Mouse (Mus musculus) inflammation-experienced regulatory T-cells, adult 6 months (primary cell): Measurements from ENCODE around the gene Bloc1s4. TPM values are rescaled to one million over a fixed set of nuclear protein-coding genes. Genes with fewer than 3 reads are reported as not detected.

Experiments used
- ATAC-seq: one replicate; pipeline ENCODE4 v1.8.0; 2017
- polyA plus RNA-seq, 3 experiments: library from polyadenylated mRNA; unstranded; fragments of 100-300 nt; shearing (Covaris generic); gene quantifications; one replicate each; pipeline ENCODE4 v1.2.1; 2017

Bloc1s4 gene
- 1 to 10 TPM; 1.0 to 1.9 (median 1.1) TPM for polyA plus RNA-seq

DNA sequence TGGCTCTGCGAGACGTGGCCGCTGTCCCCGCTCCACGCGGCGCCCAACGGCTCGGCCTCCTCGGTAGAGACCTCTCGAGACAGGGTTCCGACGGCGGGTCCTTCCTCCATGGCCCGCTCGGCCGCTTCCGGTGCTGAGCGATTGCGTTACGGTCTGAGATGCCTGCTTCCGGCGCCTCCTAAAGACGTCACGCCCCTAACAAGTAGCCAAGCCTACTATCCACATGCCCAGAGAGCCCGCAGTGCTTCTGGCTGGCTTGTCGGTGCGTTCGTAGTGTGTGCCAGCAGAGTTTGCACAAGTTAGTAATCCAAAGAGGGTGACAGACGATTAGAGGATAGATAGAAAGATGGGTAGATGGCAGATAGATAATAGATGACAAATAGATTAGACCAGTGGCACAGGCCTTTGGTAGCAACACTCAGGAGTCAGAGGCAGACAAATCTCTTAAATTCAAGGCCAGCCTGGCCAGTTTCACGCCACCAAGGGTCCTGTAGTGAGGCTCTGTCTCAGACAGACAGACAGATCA is at the start of gene Bloc1s4:
Gene Bloc1s4 (minus strand): TSS at position 115 of the 526 bp plus-strand sequence.
- ATAC-seq, result peak; percentile 96

DNA sequence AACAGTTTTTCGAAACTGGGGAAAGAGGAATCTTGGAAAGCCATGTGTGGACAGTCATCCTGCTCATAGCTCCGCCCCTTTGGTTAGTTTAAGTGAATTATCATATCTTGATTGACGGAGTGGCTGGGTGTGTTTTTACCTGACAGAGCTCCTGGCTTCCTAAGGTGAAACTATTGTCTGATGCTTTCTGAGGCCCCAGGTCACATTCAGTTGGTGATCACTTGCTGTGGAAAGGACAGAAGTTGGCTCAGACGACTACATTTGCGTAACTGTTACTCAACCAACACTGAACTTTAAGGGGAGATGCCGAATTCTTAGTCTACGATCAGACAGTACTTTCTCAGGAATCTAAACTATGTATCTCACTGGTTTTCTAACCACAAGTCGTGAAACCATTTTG is 48.8 kb upstream of the Bloc1s4 start:
- no peak for ATAC-seq

DNA sequence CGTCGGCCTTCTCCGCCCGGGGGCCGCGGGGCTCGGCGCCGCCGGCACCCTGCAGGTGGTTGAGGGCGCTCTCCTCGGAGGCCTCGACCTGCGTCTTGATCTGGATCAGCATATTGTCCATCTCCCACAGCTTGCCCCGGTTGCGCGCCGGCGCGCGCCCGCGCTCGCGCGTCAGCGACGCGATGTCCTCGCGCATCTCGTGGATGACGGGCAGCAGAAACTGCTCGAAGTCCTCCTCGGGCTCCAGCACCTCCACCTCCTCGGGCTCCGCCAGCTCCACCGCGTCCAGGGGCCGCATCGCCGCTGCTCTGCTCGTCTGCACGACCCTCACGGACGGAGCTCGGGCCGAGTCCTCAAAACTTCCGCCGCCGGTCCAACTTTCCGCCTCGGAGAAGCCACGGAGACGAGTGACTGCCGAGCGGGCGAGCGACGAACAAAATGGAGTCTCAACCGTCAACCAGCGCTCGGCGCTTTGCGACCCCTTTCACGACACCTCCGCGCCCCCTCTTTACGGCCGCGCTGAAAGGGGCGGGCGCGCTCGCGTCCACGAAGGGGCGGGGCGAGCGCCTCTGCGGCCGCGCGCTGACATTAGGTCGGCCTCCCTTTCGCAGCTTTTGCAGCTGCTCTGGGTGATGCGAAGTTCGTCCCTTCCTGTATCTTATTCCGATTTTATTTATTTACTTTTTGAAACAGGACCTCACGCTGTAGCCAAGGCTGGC is 48.0 kb upstream of the Bloc1s4 start, which contains the start of gene Mrfap1:
Gene Mrfap1 (minus strand): TSS at position 477 of the 719 bp plus-strand sequence.
- ATAC-seq, result peak; percentile 82

DNA sequence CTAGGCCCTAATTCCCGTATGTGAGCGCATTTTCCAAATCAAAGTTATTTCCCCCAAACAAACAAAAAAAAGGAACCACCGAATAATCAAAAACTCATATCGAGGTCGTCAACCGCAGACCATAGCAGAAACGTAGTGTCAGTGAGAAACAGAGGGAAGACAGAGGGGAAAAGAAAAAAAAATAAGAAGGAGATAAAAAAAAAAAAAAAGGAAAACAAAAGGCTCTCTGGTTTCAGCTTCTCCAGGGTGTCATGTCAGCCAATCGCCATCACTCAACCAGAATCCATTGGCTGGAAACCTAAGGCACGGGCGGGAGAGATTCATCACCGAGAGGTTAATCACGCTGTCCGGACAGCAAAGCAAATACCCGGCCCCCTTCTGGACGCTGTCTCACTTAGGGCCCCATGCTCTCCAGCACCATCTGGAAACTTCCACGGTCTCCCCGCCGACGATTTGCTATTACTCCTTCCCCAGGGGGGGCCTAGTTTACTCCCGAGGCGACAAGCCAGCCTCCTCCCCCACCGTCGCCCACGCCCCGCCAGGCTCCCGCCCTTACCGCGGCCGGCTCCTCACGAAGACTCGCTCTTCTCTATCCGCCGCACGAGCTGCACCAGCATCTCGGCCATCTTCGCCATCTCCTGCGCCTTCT is 47.3 kb upstream of the Bloc1s4 start:
- peak; percentile 24 for ATAC-seq

DNA sequence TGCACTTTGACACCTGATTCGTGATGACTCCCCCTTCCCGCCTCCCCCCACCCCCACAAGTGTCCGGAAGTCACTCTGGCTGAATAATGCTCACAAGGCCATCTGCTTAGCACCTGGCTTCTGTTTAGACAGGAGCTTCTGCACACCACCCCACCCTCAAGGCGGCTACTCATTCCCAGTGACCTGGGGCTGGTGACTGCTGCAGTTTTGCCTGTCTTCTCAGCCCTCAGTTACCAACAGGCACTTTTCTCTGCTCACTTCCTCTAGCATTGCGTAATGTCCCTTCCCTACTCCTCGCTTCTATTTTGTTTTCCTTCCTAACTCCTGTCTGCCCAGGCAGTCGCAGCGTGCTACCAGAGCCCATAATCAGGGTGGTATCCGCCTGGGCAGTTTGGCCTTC is 43.4 kb upstream of the Bloc1s4 start:
- ATAC-seq, result no peak

DNA sequence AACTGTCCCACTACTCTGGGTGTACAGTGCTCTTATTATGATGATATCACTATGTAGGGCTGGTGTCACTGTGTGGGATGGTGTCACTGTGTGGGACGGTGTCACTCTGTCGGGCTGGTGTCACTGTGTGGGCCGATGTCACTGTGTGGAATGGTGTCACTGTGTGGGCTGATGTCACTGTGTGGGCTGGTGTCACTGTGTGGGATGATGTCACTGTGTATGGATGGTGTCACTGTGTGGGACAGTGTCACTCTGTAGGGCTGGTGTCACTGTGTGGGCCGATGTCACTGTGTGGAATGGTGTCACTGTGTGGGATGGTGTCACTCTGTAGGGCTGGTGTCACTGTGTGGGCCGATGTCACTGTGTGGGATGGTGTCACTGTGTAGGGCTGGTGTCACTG is 37.6 kb upstream of the Bloc1s4 start:
- no peak for ATAC-seq

DNA sequence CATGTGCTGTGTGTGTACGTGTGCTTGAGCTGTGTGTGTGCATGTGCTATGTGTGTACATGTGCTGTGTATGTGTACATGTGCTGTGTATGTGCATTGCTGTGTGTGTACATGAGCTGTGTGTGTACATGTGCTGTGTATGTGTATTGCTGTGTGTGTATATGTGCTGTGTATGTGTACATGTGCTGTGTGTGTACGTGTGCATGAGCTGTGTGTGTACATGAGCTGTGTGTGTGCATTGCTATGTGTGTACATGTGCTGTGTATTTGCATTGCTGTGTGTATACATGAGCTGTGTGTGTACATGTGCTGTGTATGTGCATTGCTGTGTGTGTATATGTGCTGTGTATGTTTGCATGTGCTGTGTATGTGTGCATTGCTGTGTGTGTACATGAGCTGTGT is 31.1 kb upstream of the Bloc1s4 start:
- no peak for ATAC-seq

DNA sequence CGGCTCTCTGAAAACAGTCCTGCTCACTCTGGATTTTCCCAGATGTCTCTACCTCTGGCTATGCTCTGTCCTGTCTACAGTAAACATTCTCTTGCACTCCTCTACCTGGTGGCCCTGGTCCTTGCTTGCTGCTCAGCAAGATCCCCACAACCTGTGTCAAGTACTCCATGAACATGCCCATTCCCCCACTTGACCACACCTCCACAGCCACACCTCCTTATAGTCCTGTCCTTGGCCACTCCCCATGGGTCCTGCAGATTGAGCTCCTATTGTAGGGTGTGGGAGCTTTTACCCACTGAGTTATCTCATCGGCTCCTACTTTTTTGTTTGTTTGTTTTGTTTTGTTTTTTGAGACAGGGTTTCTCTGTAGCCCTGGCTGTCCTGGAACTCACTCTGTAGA is 30.5 kb upstream of the Bloc1s4 start:
- ATAC-seq, result no peak

DNA sequence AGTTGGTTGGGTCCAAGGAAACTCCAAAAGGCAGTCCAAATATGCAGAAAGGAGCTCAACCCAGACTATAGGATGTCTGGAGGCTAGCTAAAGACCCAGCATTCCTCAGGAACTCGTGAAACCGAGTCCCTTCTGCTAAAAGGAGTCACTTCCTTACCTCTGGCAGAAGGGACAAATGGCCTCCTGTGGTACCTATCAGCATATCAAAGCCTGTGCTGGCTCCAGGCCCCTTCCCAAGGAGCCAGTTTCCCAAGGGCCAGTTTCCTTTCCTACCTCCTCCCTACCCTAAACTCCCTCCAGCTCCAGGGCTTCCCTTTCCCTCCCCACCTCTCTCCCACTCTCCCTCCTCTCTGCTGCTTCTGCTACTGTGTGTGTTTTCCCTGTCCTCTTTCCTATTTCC is 28.7 kb upstream of the Bloc1s4 start:
- no peak for ATAC-seq

DNA sequence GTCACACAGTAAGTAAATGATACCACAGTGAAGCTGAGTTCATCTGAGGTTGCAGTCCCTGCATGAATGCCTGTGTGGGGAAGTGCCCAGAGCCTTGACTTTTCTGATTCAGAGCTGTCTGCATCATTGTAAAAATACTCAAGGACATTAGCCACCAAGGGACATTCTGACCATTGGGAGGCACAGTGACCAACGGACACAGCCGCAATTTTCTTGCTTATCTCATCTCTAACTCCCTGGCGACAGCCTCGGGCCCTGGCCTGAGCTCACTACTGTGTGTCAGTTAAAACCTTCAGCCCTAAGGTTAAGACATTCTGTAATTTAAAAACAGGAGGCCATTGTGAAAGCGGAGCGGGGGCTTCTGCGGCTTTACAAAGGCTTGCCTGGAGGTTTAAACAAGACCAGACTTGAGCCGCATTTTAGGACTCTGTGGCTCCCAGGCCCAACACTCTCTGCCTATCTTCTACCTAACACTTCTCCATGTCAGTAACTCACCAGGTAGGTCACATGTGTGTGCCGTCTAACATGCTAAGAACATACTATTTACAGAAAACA is 27.6 kb upstream of the Bloc1s4 start:
- no peak for ATAC-seq

DNA sequence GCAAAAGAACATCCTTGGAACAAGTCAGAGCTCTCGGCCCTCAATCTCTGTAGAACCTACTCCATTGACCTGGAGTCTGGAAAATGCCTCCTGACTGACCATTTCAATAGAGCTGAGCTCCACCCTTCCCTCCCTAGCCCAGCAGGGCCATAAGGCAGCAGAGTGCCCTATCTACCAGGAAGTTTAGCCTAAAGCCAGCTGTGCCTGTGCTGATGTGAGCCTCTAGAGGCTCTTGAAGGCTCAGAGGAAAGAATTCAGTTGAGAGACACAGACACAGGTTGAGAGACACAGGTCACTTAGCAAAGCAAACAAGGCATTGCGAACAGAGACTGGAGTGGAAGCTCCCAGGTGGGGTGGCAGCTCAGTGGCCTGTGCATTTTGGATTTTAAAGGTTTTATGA is 26.9 kb upstream of the Bloc1s4 start:
- ATAC-seq, result no peak

DNA sequence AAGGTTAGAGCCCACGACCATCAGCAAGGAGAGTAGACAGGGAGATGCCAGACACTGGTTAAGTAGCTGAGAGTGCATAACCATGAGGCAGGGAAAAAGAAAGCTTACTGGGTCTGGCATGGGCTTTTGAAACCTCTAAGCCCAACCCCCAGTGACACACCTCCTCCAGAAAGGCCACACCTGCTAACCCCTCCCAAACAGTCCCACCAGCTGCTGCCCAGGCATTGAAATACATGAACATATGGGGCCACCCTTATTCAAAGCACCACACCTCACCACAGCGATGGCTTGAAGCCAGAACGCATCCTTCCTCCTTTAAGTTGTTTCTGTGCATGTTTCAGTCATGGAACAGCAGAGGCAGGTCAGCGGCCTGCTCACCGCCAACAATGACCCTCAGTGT is 24.1 kb upstream of the Bloc1s4 start:
- ATAC-seq, result no peak

DNA sequence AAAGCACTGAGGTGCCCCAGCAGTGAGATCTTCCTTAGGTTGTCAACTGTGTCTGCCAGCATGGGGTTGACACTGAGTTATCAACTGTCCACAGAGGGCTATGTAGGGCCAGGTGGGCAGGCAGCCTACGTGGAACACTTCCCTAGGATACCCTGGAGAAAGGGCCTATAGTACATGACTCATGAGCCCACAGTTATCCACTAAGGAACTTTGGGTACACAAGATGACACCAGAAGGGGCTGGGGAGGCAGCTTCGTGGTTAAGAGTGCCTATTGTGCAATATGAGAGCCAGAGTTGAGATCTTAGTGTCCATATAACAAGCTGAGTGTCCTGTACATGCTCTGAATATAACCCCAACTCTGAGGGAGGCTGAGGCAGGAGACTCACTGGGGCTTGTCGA is 21.2 kb upstream of the Bloc1s4 start:
- ATAC-seq, result no peak

DNA sequence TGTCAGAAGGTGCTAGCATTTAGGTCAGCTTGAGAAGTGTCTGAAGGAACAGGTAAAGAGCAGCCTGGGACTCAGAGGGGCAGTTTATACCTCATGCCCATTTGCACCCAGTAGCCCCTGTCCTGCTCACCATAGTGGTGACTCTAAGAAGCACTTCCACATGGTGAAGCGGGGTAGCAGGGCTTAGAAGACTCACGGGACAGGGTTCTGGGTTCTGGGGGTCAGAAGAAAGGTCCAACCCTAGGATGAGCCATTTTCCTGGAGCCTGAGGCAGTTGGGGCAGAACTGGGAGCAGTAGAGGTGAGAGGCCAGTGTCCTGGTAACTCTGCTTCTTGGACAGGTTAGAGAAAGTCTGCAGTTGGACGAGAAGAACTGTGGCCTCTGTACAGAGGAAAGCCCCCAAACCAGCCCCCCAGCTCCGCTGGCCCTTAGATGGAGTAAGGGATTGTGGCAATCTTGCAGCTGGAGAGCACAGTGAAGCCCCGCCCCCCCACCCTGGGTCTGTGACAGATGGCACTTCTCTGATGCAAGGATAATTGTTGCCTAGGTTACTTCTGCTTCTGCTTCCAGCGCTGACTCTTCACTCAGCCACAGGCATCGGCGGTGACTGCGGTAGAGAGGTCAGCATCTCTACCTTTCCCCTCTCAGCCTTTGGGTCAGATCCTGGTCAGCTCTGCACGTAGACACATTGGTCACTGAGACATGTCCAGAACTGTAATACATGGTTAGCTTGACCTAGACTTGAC is 18.7 kb upstream of the Bloc1s4 start:
- ATAC-seq, result no peak

DNA sequence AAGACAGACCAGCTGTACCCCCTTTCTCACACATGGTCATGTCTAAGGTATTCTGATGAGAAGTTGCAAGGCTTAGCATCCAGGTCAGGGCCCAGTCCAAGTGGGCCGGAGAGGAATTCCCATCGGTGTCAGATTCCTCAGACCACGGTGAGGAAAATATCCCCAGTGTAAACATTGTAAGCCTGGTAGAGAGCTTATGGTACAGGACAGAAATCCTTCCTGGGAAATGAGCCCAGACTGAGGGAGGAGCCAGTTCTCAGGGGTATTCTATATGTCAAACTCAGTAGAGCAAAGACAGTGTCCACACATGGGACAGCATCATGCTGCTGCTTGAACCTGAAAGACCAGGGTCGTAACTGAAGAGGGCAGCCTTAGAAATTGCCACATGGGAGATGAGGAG is 11.4 kb upstream of the Bloc1s4 start:
- no peak for ATAC-seq

DNA sequence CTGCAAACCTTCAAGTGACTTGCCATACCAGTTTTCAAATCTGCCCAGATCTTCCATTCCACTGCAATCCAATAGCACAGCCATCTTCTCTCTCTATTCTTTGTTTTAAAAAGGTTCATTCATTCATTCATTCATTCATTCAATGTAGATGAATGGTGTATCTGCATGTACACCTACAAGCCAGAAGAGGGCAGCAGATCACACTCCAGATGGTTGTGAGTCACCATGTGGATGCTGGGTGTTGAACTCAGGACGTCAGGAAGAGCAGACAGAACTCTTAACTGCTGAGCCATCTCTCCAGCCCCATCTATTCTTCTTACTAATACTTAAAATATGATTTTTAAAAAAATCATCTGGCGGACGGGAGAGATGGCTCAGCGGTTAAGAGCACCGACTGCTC is 8.6 kb upstream of the Bloc1s4 start:
- ATAC-seq, result peak; percentile 61

DNA sequence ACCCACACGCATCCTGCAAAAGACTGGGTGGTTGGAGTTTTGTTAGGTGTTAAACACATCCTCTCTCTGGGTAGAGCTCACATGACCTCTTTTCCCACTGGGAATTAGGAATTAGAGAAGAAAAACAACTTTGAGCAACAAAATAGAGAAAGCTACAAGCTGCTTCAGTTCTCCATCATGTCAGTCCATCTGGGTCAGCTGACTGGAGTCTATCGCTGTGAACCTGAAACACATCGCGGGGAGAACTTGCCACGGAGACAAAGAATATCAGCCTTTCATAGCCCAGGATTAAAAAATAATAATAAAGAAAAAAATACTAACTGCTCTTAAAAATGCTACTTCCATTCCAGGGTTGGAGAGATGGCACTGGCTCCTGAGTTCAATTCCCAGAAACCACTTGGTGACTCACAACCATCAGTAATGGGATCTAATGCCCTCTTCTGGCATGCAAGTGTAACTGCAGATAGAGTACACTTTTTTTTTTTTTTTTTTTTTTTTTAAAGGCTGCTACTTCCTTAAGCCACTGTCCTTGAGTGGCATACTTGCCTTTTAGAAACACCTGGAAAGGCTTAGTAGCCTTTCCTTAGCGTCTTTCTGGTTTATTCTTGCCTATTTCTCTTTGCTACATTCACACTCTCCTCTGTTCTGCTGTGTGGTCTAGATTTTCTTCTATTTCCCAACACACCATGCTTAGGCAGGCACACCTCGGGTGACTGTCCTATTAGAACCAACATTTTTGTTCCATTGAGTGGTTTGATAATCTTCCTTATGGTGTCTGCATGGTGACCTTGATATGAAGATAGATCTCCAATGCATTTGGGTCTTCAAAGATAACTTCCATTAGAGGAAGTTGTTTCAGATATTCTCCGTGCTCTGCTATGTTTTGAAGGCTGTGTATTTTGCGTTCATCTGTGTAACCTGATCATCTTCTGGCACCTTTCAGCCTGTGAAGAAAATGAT is 1.9 kb upstream of the Bloc1s4 start:
- ATAC-seq, result no peak

DNA sequence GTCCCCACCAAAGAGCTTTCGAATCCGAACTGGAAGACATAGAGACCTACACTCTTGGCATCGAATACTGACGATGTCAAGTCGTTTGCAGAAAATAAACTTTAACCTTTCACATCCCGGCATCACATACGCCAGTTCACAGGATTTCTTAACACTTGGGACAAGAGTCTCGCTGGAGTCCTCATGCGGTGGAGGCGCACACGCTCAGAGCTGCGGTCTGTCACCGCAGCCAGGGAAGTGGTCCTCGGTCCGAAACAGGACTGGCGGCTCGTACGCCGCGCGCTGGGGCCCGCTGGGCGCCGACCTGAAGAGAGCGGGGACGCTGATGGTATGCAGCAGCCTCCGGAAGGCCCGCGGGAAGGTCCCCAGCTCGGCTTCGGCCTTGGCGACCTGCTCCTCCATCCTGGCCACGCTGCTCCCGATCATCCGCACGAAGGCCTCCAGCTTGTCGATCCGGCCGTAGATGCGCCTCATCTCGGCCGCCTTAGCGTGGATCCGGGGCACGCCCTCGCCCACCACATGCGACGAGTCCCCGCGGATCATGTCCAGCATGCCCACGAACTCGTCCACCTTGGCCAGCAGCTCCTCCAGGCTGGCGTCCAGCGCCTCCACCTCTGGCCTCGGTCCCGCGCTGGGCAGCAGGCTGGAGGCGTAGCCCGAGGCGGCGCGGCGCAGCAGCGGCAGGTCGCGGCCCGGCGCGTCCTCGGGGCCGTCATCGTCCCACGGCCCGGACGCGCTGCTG is 485 bp downstream of the Bloc1s4 start:
- peak; percentile 26 for ATAC-seq

DNA sequence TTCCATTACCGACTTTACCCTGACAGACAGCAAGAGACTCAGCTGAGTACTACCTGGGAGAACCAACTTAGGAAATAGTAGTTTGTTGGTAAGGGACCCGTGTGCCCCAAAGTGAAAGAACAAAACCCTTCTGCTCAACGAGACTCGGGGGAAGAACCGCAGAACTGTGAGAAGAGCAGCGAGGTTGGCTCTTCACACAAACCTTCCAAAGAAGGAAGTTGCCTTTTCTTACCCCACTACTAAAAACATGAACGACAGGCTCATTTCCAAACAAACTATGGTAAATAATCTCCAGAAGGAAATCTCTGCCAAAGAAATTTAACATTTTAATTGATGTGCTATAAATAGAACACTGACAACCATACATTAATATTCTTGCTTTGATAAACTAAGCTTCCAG is 1.4 kb downstream of the Bloc1s4 start:
- ATAC-seq, result no peak

DNA sequence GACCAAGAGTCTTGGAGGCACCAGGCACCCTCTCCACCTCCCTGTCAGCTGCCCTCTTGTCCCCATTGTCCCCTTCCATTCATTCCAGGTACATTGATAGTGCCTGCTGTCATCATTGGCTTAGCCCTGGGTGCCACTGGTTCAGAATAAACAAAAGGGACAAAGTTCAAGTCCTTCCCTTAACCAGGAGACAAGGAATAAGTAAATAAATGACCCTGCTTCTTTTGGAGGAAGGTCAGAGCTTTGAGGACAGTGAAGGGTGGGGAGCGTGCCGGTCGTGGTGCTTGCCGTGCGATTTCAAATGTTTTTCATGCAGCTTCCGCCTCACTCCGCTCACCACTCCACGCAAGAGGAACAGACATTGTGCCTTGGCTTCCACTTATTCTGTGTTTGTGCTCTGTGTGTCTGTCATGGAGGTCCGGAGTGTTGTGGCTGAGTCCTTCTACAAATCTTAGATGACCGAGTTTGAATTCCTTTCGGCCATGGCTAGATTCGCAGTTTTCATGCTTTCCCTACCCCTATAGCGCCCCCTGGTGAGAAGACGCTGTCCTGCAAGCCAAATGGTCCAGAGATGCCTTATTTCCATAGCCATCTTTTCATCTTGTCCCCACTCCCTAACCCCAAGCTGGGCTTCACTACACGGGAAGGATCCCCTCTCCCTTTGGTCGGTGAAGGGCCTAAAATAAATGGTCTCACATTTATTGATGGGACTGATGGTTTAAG is 6.2 kb downstream of the Bloc1s4 start:
- peak; percentile 78 for ATAC-seq
